Mouse (Mus musculus): ENCODE results near the gene Tlnrd1. TPM values are rescaled to one million over a fixed set of nuclear protein-coding genes. Genes with fewer than 3 reads are reported as not detected.
A peak's percentile ranks its signal among the peaks of the same experiment; 100 is the strongest.

Gene Tlnrd1
- polyA plus RNA-seq, 1 experiment from 2014 or later = 11.1 TPM

GRCm38 (mm10) chr7:83878676-83879448 lies 5.2 kb downstream of the Tlnrd1 start:
- no peak overlapping the region for H3K4me3 ChIP-seq (replicated peaks; ENCODE audit: low read depth, low read length)
- peak overlapping the region; percentile 10; the same call in 1 of the 2 replicates for H3K9ac ChIP-seq (replicated peaks; ENCODE audit: low read length)
- H3K27ac ChIP-seq (replicated peaks; ENCODE audit: low read depth, low read length) = no peak overlapping the region
- H3K36me3 ChIP-seq (ENCODE audit: control insufficient read depth, insufficient read depth, low read length) = peaks cover 8% of the 10 kb centered on the region; the same call in 1 of the 2 replicates
- DNase-seq = peak; percentile 64
- H3K4me2 ChIP-seq (ENCODE audit: low read length) = peak overlapping the region; percentile 23
- H3K27me3 ChIP-seq (ENCODE audit: control insufficient read depth, insufficient read depth, low read length) = no peaks in the 10 kb centered on the region
- no peak for ATAC-seq (ENCODE audit: low FRiP score, low TSS enrichment)
- WGBS = 5% methylated on average over 5 of the region's 5 CpGs
- H3K4me1 ChIP-seq (ENCODE audit: control insufficient read depth, insufficient read depth, low read length) = peaks cover 48% of the 10 kb centered on the region
- H3K9me3 ChIP-seq (ENCODE audit: control insufficient read depth, low read length) = no peaks in the 10 kb centered on the region

GRCm38 (mm10) chr7:83877088-83877487 lies 7.0 kb downstream of the Tlnrd1 start:
- Histone ChIP-seq H3K27ac (replicated peaks; ENCODE audit: low read depth, low read length) (no peak overlapping the region), H3K4me2 (ENCODE audit: low read length) (no peak overlapping the region), H3K4me3 (replicated peaks; ENCODE audit: low read depth, low read length) (no peak overlapping the region), H3K36me3 (ENCODE audit: control insufficient read depth, insufficient read depth, low read length) (peaks cover 4% of the 10 kb centered on the region; the same call in 1 of the 2 replicates), H3K9me3 (ENCODE audit: control insufficient read depth, low read length) (no peaks in the 10 kb centered on the region), H3K4me1 (ENCODE audit: control insufficient read depth, insufficient read depth, low read length) (peaks cover 37% of the 10 kb centered on the region), H3K27me3 (ENCODE audit: control insufficient read depth, insufficient read depth, low read length) (no peaks in the 10 kb centered on the region), H3K9ac (replicated peaks; ENCODE audit: low read length) (no peak overlapping the region)
- no peak for ATAC-seq (ENCODE audit: low FRiP score, low TSS enrichment)
- DNase-seq = no peak
- 80% methylated on average over 3 of the region's 3 CpGs for WGBS

GRCm38 (mm10) chr7:83869839-83870543 lies 14.1 kb downstream of the Tlnrd1 start:
- no peak overlapping the region for H3K9ac ChIP-seq (replicated peaks; ENCODE audit: low read length)
- H3K9me3 ChIP-seq (ENCODE audit: control insufficient read depth, low read length) = no peaks in the 10 kb centered on the region
- no peaks in the 10 kb centered on the region for H3K36me3 ChIP-seq (ENCODE audit: control insufficient read depth, insufficient read depth, low read length)
- H3K27ac ChIP-seq (replicated peaks; ENCODE audit: low read depth, low read length) = no peak overlapping the region
- no peak for DNase-seq
- 26% methylated on average over 5 of the region's 5 CpGs for WGBS
- no peak for ATAC-seq (ENCODE audit: low FRiP score, low TSS enrichment)
- no peaks in the 10 kb centered on the region for H3K27me3 ChIP-seq (ENCODE audit: control insufficient read depth, insufficient read depth, low read length)
- no peak overlapping the region for H3K4me2 ChIP-seq (ENCODE audit: low read length)
- H3K4me1 ChIP-seq (ENCODE audit: control insufficient read depth, insufficient read depth, low read length) = no peaks in the 10 kb centered on the region
- no peak overlapping the region for H3K4me3 ChIP-seq (replicated peaks; ENCODE audit: low read depth, low read length)

- Histone ChIP-seq H3K9me3 (ENCODE audit: control insufficient read depth, low read length) (no peaks in the 10 kb centered on the region), H3K4me1 (ENCODE audit: control insufficient read depth, insufficient read depth, low read length) (no peaks in the 10 kb centered on the region), H3K4me3 (replicated peaks; ENCODE audit: low read depth, low read length) (no peak overlapping the region), H3K27me3 (ENCODE audit: control insufficient read depth, insufficient read depth, low read length) (no peaks in the 10 kb centered on the region), H3K4me2 (ENCODE audit: low read length) (no peak overlapping the region), H3K36me3 (ENCODE audit: control insufficient read depth, insufficient read depth, low read length) (no peaks in the 10 kb centered on the region), H3K9ac (replicated peaks; ENCODE audit: low read length) (no peak overlapping the region), H3K27ac (replicated peaks; ENCODE audit: low read depth, low read length) (no peak overlapping the region)
- ATAC-seq (ENCODE audit: low FRiP score, low TSS enrichment) = no peak
- DNase-seq = no peak
- 79% methylated on average over 3 of the region's 3 CpGs for WGBS
Measured at GRCm38 (mm10) chr7:83868200-83868599, 15.9 kb downstream of the Tlnrd1 start.

DNA sequence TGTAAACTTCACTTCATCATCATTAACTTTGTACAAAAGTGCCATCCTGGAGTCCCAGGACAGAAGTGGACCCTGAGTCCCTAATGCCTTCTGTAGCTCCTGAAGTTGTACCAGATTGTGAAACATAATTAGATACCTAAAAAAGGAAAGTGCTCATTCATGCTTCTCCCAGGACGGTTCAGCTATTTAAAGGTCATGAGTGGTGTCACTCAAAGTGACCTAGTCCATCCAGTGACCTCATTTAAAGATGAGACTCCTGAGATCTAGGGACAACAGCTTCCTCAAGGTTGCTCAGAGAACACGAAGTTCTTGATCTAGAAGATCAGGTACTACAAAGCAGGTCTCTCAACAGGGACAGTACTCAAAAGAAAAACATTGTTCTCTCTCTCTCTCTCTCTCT lies 20.6 kb downstream of the Tlnrd1 start:
- no peaks in the 10 kb centered on the region for H3K9me3 ChIP-seq (ENCODE audit: control insufficient read depth, low read length)
- no peak overlapping the region for H3K9ac ChIP-seq (replicated peaks; ENCODE audit: low read length)
- no peak overlapping the region for H3K4me3 ChIP-seq (replicated peaks; ENCODE audit: low read depth, low read length)
- DNase-seq (no peak), ATAC-seq (ENCODE audit: low FRiP score, low TSS enrichment) (no peak)
- H3K4me2 ChIP-seq (ENCODE audit: low read length) = no peak overlapping the region
- no peak overlapping the region for H3K27ac ChIP-seq (replicated peaks; ENCODE audit: low read depth, low read length)
- no peaks in the 10 kb centered on the region for H3K36me3 ChIP-seq (ENCODE audit: control insufficient read depth, insufficient read depth, low read length)
- no peaks in the 10 kb centered on the region for H3K27me3 ChIP-seq (ENCODE audit: control insufficient read depth, insufficient read depth, low read length)
- no peaks in the 10 kb centered on the region for H3K4me1 ChIP-seq (ENCODE audit: control insufficient read depth, insufficient read depth, low read length)
- 73% methylated on average over 2 of the region's 2 CpGs for WGBS

DNA sequence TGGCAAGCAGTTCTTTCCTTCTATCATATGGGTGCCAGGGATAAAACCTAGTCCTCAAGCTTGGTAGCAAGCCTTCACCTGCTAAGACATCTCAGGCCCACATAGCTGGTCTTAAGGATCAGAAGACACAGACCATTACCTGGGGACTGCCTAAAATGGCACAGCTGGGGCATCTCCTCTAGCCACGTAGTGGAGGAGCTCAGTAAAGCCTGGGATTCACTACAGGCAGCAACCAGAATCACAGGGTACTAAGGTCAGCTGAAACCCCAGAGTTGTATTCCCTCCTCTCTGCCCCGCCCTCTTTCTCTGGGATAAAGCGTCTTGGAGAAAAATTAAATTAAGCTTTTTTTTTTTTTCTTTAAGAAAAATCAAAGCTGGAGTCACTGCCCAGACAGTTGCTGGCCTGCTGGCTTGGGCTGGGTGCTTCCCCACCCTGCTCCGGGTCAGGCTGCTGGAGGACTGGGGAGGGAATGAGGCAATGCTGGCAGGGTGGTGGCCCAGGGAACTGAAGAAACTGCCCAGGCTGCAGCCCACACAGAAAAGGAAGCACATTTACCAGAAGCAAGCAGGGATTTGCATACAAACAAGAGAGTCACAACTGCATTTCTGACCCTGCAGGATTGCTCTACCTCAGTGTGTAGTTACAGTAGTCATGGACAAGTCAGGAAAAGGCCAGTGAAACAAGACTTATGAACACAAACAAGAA lies 24.6 kb downstream of the Tlnrd1 start:
- 63% methylated on average over 4 of the region's 4 CpGs for WGBS
- Histone ChIP-seq H3K9ac (replicated peaks; ENCODE audit: low read length) (no peak overlapping the region), H3K36me3 (ENCODE audit: control insufficient read depth, insufficient read depth, low read length) (no peaks in the 10 kb centered on the region), H3K27me3 (ENCODE audit: control insufficient read depth, insufficient read depth, low read length) (no peaks in the 10 kb centered on the region), H3K27ac (replicated peaks; ENCODE audit: low read depth, low read length) (no peak overlapping the region), H3K4me3 (replicated peaks; ENCODE audit: low read depth, low read length) (no peak overlapping the region), H3K9me3 (ENCODE audit: control insufficient read depth, low read length) (no peaks in the 10 kb centered on the region), H3K4me1 (ENCODE audit: control insufficient read depth, insufficient read depth, low read length) (no peaks in the 10 kb centered on the region), H3K4me2 (ENCODE audit: low read length) (no peak overlapping the region)
- ATAC-seq (ENCODE audit: low FRiP score, low TSS enrichment) = no peak
- DNase-seq = no peak

DNA sequence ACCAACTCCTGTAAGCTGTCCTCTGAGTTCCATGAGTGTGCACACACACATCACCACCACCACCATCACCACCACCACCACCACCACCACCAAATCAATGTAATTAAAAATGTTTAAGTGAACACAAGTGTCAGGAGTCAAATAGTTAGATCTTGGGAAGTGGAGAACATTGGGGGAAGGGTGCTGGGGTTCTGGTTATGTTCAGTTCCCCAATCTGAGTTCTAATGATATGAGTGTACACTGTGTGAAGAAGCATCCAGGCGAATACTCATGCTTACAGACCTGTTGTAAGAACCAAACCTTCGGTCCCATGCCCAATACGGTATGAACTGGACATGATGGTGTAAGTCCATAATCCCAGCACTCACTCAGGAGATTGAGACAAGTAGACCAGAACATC lies 26.2 kb downstream of the Tlnrd1 start:
- no peak overlapping the region for H3K9ac ChIP-seq (replicated peaks; ENCODE audit: low read length)
- ATAC-seq (ENCODE audit: low FRiP score, low TSS enrichment) (no peak), DNase-seq (no peak)
- H3K4me2 ChIP-seq (ENCODE audit: low read length) = no peak overlapping the region
- H3K9me3 ChIP-seq (ENCODE audit: control insufficient read depth, low read length) = no peaks in the 10 kb centered on the region
- H3K27me3 ChIP-seq (ENCODE audit: control insufficient read depth, insufficient read depth, low read length) = no peaks in the 10 kb centered on the region
- 95% methylated on average over 3 of the region's 3 CpGs for WGBS
- no peak overlapping the region for H3K27ac ChIP-seq (replicated peaks; ENCODE audit: low read depth, low read length)
- H3K4me1 ChIP-seq (ENCODE audit: control insufficient read depth, insufficient read depth, low read length) = no peaks in the 10 kb centered on the region
- H3K36me3 ChIP-seq (ENCODE audit: control insufficient read depth, insufficient read depth, low read length) = no peaks in the 10 kb centered on the region
- H3K4me3 ChIP-seq (replicated peaks; ENCODE audit: low read depth, low read length) = no peak overlapping the region

DNA sequence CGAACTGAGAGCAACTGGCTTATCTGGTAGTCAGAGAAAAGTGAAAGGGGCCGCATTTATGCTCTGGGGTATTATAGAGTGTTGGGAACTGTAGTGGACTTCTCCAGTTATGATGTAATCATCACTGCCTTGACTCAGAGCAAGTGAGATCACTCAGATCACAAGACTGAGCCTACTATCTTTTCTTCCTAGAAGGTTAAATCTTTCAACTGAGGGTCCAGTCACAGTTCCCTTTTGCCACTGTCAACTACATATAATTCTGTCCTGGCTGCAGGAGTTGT lies 27.0 kb downstream of the Tlnrd1 start:
- Histone ChIP-seq H3K4me3 (replicated peaks; ENCODE audit: low read depth, low read length) (no peak overlapping the region), H3K9ac (replicated peaks; ENCODE audit: low read length) (no peak overlapping the region), H3K27me3 (ENCODE audit: control insufficient read depth, insufficient read depth, low read length) (no peaks in the 10 kb centered on the region), H3K36me3 (ENCODE audit: control insufficient read depth, insufficient read depth, low read length) (no peaks in the 10 kb centered on the region), H3K27ac (replicated peaks; ENCODE audit: low read depth, low read length) (no peak overlapping the region), H3K4me1 (ENCODE audit: control insufficient read depth, insufficient read depth, low read length) (0 out of 2 replicates have a peak, but pooled peaks cover 3% of the 10 kb centered on the region), H3K4me2 (ENCODE audit: low read length) (no peak overlapping the region), H3K9me3 (ENCODE audit: control insufficient read depth, low read length) (no peaks in the 10 kb centered on the region)
- no peak for DNase-seq
- WGBS = 94% methylated on average over 2 of the region's 2 CpGs
- no peak for ATAC-seq (ENCODE audit: low FRiP score, low TSS enrichment)

Data from midbrain, embryonic 14.5 days (tissue).